Mouse (Mus musculus) cerebral cortex, adult 2 months (tissue): Measurements from ENCODE around the gene E2f4.

ENCODE experiments used
- WGBS: fragments of 180-500 bp; shearing (Covaris S2); methylation state at CpG from one replicate; pipeline ENCODE4 v1.1.7; 2018; 5-methylcytosine and 5-hydroxymethylcytosine counted together

Gene E2f4

GRCm38 (mm10) chr8:105269075-105269458 lies 28.4 kb upstream of the E2f4 start:
- 6% methylated on average over 10 of the region's 10 CpGs for WGBS

- 3% methylated on average over 42 of the region's 42 CpGs for WGBS
These were observed 28.0 kb upstream of the E2f4 start, which contains the start of gene Hsf4 for GRCm38 (mm10) chr8:105269461-105269947. Hsf4 (plus strand) TSS chr8:105269801.

- 21% methylated on average over 39 of the region's 39 CpGs for WGBS
These were observed 27.2 kb upstream of the E2f4 start for GRCm38 (mm10) chr8:105270101-105270915.

DNA sequence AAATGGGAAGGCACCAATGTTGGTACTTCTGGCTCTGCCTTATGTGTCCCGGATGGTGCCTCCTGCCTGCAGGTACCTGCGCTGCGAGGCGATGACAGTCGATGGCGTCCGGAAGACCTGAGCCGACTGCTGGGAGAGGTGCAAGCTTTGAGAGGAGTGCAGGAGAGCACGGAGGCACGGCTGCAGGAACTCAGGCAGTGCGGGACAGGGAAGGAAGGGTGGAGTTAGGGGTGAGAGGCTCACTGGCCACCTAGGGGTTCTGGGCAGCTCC lies 26.6 kb upstream of the E2f4 start:
- 32% methylated on average over 11 of the region's 11 CpGs for WGBS

DNA sequence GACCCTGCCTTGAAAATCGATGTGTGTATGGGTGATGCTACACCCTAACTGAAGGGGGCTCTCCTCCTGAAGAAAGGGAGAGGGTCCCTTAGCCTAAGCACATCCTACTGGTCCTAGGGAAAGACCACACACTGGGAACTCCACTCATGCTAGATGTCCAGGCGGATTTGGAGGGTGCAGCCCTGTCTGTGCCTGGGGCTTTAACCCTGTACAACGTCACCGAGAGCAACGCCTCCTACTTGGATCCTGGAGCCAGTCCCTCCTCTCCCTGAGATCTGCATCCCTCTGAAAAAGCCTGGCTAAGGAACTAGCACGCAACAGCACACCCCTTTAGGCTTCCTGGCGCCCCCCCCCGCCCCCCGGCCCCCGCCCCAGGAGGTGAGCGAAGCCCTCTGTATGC lies 22.1 kb upstream of the E2f4 start:
- 8% methylated on average over 11 of the region's 11 CpGs for WGBS

GRCm38 (mm10) chr8:105275840-105276239 lies 21.6 kb upstream of the E2f4 start, which contains the start of gene Nol3:
Nol3 (plus strand) TSS chr8:105276140.
- WGBS = 3% methylated on average over 10 of the region's 10 CpGs

GRCm38 (mm10) chr8:105276292-105277120 lies 21.0 kb upstream of the E2f4 start:
- 4% methylated on average over 30 of the region's 30 CpGs for WGBS

- 5% methylated on average over 28 of the region's 28 CpGs for WGBS
These were observed 18.5 kb upstream of the E2f4 start for GRCm38 (mm10) chr8:105278911-105279334.

- WGBS = 84% methylated on average over 3 of the region's 3 CpGs
These were observed 16.9 kb upstream of the E2f4 start for GRCm38 (mm10) chr8:105280567-105280966.

DNA sequence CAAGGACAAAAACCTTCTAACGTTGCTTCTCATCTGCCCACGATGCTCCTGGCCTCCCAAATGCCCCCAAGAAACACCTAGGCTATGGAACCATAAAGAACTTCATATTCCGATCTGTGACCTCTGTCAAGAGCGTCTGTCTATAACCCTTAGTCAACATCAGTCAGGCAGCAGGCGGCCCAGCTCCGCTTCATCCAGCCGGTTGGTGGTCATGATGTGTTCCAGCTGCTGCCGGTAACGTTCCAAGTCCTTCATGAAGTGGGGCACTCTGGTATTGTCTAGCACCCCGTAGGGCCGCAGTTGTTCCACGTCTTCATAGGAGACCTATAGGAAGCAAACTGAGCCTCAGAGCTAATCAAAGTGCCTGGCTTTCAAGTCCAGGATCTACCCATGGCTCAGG lies 15.6 kb upstream of the E2f4 start:
- 93% methylated on average over 12 of the region's 12 CpGs for WGBS

DNA sequence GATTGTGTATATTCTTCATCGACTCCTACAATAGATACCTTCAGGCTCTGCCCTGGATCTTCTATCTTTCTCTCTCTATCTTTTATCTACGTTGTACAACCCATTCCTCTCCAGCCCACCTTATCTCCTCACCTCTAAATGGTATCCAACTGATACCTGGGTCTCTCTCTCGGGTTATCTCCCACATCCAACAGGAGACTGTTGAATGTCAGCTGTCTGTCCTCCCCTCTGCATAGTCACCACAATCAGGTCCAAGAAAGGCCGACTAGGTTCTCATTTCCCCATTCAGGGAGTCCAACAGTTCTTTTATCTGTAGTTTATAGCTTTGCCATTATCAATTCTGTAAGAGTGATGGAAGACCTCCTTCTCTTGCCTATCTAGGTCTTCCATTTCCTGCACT lies 15.2 kb upstream of the E2f4 start:
- WGBS = 94% methylated on average over 4 of the region's 4 CpGs

DNA sequence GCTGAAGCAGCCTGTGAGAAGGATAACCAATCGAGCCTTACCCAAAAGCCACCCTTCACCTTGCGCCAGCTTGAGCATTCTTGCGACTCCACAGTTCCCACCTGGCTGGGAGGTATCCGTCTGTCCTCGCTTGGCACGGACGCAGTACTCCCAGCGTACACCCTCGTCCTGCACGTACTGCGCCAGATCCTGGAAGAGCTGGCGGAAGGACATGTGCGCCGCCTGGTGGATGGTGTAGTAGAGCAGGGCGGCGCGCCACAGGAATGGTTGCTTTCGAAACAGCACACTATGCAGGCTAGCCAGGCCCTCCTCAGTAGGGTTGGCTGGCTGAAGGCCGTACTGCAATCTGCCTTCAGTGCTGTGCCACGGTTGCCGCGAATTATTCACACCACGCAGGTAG lies 14.4 kb upstream of the E2f4 start:
- WGBS = 52% methylated on average over 23 of the region's 23 CpGs

DNA sequence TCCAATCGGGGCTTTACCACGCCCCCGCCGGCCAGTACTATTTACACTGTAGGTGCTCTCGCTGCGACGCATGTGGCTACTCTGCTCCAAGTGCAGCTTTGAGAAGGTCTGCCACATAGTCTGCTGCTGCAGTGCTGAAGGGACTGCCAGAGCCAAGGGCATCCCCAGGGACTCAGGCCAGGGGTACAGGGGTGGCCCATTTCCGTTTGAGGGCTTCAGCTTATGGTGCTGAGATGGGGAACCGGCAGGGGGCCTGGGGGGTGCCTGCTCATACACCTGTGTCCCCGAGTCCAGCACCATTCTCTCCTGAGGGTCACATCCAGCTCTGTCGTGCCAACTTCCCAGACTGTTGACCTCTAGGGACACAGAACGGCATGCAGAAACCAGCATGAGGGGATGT lies 11.9 kb upstream of the E2f4 start:
- whole genome bisulfite sequencing = 65% methylated on average over 12 of the region's 12 CpGs

GRCm38 (mm10) chr8:105286907-105287306 lies 10.6 kb upstream of the E2f4 start:
- WGBS = 89% methylated on average over 4 of the region's 4 CpGs

DNA sequence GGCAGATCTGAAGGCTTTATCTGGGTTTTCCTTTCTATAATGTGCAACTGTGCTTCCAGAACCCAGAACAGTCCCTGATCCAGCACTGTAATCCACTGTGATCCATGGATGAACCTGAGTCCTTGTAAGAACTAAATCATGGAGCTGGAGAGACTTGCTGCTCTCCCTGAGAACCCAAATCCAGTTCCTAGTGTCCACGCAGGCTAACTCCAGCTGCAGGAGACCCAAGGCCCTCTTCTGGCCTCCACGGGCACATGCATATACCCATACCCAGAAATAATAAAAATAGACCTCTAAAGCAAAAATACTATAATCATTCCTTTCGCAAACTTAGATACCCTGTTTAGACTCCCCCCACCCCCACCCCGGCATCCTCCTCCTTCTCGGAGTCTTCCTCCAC lies 9.2 kb upstream of the E2f4 start:
- 55% methylated on average over 5 of the region's 5 CpGs for WGBS

DNA sequence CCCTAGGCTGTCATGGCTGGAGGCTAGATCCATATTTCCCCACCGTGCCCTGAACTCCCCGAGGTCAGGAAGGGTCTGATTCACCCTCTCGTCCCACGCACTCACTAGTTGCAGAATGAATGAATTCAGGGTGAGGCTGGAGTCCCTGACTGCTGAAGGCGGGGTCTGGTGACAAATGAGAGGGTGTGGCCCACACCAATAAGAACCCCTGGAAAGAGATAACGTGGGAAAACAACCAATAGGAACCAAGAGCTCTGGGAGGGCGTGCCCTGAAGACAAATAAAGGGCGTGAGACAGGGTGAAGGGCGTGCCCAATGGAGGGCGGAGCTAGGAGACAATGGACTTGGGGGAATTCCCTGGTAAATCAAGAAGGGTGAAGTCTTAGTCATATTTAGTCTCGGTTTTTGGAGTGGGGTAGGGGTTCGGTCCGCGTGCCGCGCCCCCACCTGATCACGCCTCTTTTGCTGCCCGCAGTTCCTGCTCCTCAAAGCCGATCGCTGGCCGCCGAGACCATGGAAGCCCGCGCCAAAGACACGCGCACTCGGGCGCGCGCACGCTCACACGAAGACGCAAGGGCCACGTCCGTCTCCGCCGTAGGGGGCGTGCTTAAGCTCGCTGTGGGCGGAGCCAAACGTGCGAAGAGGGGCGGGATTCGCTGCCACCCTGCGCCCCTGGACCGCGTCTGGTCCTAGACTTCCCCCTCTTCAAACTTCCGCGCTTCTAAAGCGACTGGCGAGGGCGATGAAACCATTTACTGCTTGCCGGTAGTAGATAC lies 8.3 kb upstream of the E2f4 start:
- 1% methylated on average over 53 of the region's 53 CpGs for WGBS

DNA sequence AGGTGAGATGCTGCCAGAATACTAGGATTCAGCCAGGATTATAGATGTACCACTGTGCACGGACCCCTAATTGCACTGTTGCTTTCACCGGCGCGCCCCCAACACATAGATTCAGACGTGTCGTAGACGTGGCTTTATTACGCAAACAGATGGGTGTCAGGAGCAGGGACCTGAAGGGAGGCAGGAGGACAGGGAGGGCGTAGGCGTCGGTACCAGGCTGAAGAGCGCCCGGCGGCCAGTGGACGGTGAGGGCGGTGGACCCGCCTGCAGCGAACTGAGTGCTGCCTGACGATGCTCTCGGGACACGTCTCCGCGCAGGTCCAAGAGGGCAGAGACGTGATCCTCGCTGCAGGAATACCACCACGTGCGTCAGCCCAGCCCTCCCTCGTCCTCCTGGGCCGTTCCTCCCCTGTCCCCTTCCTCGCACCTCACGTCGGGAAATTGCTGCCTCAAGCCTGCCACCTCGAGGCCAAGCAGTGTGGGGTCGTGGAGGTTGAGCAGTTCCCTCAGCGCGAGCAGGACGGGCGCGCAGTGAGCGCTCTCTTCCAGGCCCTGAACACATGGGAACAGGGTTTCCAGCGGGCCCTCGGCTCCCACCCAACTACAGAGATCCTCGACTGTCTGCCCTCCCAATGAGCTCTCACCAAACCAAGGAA lies 7.5 kb upstream of the E2f4 start, which contains the start of gene 4931428F04Rik:
Gene 4931428F04Rik, minus strand, starts transcription at position 60 of the 656 bp plus-strand sequence.
- 4% methylated on average over 43 of the region's 43 CpGs for WGBS

GRCm38 (mm10) chr8:105290554-105291314 lies 6.7 kb upstream of the E2f4 start:
- 19% methylated on average over 31 of the region's 31 CpGs for WGBS

- WGBS = 80% methylated on average over 8 of the region's 8 CpGs
These were observed 6.1 kb upstream of the E2f4 start for GRCm38 (mm10) chr8:105291364-105291763.

DNA sequence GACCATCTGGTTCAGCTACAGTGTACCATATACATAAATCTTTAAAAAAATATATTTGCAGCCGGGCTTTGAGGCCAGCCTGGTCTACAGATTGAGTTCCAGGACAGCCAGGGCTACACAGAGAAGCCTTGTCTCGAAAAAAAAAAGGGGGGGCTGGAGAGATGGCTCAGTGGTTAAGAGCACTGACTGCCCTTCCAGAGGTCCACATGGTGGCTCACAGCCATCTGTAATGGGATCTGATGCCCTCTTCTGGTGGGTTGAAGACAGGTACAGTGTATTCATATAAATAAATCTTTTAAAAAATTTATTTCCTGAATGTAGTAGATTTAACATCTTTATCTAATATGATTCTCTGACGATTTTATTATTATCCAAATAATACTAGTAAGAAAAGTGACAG lies 5.7 kb upstream of the E2f4 start:
- 61% methylated on average over 3 of the region's 3 CpGs for WGBS

DNA sequence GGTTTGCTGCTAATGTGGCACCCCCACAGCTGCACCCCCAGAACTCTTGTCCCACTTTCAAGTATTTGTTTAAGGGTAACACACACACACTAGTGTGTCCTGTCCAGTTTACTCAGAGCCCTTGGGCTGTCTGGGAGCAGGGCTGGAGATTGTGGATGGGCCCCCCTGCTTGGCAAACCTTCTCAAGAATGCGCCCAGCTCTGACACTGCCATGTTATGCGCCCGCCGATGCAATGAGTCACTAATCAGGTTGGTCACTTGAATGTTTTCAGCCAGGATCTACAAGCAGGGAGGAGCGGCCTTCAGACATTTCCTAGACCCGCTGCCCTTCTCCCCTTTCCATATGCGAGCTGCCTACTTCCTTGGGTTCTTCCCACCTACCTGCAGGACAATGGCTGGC lies 5.0 kb upstream of the E2f4 start:
- 85% methylated on average over 7 of the region's 7 CpGs for WGBS
